Mouse (Mus musculus) naive thymus-derived CD4-positive, alpha-beta T cell, adult 2 months (primary cell): ENCODE data around the gene Kank3.
A peak's percentile ranks its signal among the peaks of the same experiment; 100 is the strongest.

Experiments used
- DNase-seq: peaks from one replicate; pipeline ENCODE4 v3.0.0-alpha.2; 2011; ENCODE audit warnings: low read depth

The Kank3 gene

DNA sequence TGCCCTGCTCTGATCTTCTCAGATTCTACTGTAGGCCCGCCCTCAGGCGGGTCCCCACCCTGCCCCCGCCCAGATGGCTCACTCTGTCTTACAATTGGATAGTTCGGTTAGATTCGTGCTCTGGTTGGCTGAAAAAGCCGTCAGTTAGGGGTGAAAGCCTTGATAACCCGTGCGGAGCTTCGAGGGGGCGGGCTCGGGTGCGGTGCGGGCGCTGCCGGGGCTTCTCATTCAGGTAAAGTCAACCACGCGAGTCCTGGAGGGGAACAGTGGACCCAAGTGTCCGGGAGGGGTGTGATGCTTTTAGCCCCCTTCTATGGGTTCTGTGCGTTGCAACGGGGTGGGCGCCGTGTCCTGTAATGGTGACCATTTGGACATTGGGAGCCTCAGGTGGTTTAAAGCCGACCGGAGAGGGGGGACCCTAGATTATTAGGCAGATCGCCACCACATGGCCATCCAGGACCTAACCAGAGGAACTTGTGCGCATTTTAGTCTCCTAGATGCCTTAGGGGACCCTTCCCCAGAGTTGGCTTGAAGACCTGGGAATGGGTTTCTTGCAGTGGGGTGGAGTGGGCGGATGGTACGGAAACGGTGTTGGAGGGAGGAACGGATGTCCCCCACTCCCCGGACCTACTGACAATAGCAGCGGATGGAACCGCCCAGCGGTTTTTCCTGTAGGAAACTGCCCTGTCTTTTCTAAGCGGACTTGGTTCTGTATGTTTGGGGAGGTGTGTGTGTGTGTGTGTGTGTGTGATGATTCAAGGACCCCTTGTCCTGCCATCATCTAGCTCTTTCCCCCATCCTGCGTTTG, at the start of gene Kank3:
Gene Kank3 (plus strand): TSS at position 186 of the 808 bp plus-strand sequence.
- DNase-seq: peak; percentile 94

DNA sequence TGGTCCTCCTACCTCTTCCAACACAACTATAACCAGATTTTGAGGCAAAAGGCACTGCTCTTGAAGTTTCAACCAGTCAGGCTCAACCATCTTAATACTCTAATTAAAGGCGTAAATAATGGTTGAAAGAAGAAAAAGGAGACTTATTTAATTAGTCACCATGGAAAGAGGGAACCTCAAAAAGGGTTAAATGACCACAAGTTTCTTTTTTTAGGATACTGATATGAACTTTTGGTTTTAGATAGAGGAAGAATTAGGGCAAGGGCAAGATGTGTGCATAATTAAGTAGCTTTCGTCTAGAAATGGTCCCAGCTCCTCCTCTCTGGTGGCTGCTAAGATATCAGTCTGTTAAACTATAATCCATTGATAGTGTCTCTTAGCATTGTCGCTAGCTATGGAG, 43.9 kb upstream of the Kank3 start:
- no peak for DNase-seq

DNA sequence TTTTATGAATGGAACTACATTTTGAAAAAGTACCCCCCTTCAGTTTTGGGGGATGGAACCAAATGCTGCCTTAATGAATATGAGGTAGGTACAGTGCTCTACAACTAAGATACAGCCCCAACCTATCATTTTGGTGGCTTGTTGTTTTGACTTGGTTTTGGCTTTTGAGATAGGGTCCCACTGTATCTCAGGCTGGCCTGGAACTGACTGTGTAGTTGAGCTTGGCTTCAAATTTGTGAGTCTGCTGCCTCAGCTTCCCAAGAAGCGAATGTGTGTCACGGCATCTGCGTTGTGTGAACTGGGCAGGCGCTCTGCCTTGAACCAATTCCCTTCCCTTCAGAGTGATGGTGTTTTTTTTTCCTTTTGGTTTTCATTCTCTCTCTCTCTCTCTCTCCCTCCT, 38.7 kb upstream of the Kank3 start:
- no peak for DNase-seq

DNA sequence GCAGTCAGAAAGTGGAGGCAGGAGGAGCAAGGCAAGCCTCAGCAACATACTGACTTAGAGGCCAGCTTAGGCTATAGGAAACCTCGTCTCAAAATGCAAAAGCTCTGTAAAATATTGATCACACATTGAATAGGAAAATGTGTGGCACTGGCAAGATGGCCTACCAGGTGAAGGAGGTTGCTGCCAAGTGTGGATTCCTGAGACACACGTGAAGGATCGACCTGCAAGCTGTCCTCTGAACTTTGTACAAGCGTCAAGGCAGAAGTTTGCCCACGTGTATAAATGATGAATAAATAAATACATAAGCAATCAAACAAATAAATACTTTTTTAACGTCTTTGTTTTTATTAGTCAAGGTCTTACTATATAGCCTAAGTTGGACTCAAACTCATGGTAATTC, 36.9 kb upstream of the Kank3 start:
- no peak for DNase-seq

DNA sequence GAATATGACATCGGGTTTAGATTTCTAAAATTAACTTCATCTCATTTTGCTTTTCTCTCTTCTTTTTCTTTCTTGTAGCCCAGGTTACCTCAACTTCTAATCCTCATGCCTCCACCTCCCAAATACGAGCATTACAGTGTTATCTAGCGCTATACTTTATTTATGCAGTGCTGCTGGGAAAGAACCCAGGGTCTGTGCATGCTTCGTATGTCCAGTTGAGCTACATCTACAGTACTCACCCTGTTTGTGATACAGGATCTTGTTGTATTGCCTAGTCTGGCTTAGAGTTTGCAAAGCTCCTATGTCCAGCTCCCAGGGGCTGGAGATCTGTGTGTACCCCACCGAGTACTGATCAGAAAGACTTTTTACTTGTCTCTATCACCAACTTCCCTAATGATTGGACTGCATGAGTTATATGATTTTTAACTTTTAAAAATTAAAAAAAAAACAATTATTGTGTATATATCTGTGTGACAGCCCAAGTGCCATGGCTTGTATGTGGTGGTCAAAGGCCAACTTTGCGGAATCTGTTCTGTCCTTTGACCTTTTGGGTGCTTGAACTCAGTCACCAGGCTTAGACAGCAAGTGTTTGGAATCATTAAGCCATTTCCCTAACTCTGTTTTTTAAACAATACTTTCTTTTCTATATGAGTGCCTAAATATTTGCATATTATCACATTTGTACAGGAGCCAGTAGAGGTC, 36.3 kb upstream of the Kank3 start:
- DNase-seq: no peak

DNA sequence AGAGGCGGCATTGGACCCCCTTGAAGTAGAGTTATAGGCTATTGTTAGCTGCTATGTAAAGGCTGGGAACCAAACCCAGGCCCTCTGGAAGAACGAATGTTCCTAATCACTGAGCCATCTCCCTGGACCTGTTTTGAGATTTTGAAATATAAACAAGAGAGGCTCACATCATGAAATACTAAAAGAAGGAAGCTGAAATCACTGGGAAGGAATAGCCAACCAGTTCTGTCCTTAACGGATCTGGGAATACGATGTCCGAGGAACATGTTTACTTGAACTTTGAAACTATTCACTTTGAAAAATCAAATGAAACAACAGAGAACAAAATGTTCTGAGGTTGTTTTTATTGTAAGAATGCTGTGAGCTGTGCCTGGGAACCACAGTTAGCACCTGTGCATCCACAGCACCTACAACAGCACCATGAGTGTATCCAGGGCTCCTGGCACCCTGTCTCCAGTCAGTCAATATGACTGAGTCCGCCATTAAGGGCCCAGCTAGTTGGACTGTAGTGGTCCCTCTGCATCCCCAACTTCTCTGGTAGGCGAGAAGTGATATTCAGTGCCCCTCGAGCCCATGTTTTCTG, 35.7 kb upstream of the Kank3 start:
- DNase-seq: no peak

DNA sequence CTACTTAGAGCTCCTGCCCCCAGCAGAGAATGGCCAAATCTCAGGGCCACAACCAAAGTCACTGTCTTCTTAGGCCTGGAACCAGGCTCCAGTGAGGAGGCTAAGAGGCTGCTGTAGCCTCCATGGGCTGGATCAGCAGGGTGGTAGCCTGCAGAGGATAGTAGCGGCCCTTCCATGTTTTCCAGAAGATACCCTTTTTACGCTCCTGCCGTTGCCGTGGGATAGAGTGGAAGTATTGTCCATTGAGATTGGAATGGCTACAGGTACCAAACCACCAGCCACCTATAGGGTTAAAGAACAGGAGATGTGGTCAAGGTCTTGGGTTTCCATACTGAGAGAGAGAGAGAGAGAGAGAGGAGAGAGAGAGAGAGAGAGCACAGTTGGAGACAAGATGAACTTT, 35.0 kb upstream of the Kank3 start:
- DNase-seq: no peak

DNA sequence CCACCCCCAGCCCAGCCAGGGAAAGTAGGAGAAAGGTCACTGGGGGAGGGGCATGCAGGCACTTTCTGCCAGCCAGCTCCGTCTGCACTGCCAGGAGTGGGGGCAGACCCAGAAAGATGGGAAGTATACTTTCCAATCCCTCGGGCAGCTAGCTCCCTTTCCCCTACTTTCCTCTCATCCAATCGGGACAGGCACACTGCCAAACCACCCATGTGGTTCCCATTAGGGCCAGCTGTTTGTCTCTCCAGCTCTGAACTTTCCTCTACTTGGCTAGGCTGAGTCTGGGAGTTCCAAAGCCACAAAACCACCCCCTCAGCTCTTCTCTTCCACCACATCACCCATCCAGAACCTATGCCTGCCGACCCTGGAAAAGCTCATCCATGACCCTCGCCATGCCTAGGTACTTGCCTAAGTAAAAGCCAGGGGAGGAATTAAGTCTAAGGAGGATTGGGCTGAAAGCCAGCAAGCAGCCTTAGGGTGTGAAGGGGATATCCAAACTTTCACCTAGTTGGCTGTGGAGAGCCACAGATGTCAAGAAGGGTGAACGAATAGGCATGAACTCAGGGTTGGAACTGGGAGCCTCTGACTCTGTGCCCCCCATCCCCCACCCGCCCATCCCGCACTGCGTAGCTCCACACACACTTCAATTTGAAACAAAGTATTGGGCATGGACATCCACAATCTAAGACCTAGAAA, 30.9 kb upstream of the Kank3 start:
- no peak for DNase-seq

DNA sequence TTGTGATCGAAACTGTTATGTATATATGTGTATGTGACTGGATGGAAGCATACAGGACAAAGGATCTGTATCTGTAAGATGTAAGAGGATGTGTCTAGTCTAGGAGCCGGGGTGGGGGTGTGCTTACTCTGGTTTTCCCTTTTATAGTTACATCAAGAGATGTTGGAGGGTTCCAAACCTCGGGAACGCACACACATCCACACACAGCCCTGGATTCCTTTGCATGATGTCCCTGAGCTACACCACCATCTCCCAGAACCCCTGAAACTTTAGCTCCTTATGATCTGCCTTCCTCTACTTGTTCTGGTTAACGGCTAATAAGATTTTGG, 30.4 kb upstream of the Kank3 start:
- DNase-seq: no peak

DNA sequence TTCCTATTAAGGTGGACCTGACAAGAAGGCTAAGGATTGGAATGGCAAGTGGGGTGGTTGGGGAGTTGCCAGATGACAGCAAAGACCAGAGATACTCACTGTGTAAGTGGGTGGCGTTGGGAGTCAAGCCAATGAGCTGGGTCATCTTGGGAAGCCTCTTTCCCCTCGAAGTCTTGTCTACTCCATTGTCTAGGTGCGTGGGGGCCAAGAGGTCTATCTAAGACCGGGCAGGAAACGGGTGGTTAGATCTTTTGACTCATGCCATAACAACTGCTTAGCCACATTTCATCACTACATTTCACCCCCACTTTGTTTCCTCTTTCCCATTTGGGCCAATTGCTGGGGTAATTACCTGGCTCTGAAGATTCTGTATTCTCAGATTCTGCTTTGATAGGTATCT, 29.9 kb upstream of the Kank3 start:
- DNase-seq: peak; percentile 48

DNA sequence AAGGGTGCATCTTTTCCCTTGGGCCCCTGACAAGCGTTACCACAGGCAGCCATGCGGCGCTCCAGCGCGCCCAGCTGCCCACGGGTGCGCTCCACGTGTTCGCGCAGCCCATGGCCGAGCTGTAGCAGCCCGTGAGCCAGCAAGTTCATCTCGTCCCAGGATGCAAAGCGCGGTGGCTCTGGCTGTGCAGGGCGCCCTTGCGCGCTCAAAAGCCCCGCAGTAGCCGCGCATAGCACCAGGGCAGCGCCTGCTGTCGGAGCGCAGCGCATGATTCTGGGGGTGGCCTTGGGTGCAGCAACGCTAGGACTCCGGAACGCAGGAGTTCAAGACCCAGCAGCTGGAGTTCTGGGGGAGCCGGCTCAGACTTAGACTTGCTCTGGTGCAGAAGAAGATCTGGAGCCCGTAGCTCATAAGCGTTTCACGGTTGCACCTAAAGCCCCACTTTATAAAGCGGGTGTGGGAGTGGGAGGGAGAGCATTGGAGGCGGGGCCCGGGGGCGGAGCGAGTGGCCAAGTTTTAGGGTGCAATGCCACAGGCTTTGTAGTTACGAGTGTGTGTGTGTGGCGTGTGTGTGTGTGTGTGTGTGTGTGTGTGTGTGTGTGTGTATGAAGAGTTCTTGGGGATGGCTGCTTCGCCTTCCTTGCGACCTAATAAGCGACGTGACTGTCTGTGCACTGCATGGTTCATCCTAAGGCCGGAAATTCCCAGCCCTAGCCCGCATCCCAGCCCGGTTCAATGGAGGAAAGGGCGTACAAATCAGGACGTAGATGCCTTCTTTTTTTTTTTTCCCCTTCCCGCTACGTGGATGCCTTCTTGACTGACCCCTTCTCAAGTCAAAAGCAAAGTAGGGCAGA, 29.0 kb upstream of the Kank3 start, which contains the start of gene Angptl4:
Gene Angptl4 (minus strand): TSS at position 707 of the 854 bp plus-strand sequence.
- DNase-seq: peak; percentile 82

DNA sequence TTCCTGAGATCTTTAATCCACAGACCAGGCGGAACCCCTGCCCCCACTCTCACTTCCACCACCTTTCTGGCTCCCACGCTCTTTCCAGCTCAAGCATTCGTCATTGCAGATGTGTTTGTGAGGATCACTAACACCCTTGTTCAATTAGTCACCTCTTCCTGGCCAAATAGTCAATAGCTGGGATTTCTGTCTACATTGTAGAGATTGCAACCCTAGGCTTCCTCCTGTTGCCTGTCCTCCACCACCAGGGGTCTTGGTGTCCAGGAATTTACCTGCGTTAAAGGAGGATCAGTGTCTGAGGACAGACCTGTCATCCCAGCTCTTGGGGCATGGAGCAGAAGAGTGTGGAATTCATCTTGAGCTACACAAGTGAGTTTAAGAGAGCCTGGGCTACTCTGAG, 28.3 kb upstream of the Kank3 start:
- no peak for DNase-seq

DNA sequence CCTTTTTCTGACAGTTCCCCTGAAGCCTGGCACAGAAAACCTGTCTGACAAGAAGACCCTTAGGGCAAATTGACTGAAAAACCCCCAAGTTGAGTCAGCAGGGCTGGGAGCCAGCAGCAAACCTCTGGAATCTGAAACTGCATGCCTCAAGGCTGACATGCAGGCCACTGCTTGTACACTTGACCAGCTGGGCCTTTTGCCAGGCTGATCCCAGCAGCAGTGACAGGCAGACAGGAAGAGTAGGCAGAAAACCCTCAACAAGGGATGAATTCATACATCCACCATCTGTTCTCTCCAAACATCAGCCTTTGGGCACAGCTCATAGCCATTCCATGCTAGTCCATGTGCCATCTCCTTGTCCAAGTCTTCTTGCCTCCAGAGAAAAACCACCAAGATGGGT, 26.9 kb upstream of the Kank3 start:
- DNase-seq: no peak

DNA sequence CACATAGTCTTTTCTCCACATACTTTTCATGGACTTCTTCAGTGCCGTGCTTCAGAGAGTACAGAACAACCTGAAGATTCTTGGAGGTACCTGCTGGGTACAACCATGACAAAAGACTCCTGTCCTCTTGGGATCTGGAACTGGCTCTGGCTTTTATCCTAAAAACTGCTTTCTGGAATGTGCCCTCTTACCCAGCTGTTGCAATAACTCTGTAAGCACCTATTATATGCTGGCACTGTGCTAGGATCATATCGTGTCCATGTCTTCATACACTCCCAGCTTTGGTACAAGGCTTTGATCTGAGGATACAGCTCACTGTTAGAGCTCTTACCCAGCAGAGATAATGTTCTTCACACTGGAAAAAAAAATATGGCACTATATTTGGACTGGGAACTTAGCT, 25.4 kb upstream of the Kank3 start:
- no peak for DNase-seq

DNA sequence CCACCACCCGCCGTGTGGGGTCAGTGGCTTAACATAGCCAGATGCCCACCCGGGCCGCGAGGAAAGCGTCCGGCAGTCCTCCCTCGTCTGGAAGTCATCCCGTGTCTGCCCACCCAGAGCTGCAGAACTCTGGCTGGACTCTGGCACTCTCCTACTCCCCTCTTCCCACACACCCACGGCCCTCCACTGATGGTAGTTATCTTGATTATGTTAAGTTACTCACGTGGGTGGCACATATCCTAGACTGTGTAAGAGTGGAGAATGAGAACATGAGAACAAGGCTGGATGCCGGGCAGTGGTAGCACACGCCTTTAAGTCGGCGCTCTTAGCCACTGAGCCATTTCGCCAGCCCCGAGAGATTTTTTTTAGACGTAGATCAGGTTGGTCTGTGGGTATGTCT, 23.9 kb upstream of the Kank3 start:
- no peak for DNase-seq

DNA sequence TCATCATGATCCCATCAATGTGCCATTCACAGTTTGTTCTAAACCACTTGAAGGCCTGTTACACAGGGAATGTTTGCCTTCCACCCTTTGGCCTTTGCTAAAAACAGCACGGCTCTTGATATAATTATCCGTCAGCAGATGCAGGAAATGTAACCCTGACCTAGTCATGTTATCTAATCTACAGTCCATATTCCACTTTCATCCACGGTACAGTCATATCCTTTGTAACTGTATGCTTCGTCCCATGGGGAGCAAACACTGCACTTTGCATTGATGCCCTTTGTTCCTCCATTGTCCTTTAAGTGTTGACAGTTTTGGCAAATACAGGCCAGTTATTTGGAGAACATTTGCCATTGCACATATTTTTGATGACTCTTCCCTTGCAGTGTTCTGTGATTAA, 21.6 kb upstream of the Kank3 start:
- no peak for DNase-seq

DNA sequence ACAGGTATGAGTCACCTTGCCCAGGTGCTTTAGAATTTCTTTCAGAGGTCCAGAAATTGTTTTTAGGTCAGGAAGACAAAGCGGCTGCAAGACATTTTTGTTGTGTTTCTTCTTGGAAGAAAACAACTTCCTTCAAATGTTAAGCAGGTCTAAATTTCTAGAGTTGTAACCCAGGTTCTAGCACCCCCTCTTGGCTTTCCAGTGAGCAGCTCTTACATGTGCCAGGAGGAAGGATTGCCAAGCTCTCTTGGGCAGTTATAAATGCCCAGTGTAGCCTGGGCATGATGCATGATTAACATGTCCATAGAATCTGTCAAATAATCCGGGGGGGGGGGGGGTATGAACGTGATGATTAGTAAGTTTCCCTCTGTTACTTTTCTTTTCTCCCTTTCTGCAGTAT, 12.0 kb upstream of the Kank3 start:
- DNase-seq: no peak

DNA sequence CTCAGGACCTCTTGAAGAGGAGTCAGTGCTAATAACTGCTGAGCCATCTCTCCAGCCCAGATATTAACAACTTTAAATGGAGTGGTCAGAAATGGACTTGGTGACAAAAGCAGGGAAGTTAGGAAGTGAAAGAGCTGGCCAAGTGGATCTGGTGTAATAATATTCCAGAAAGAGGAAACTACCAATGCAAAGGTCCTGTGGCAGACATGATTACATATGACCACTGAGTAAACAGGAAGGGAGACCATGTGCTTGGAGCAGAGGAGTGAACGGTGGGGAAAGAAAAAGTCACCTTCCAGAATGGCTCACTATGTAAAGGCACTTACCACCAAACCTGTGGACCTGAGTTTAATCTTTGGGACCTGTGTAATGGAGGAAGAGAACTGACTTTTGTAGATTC, 11.0 kb upstream of the Kank3 start:
- DNase-seq: no peak

DNA sequence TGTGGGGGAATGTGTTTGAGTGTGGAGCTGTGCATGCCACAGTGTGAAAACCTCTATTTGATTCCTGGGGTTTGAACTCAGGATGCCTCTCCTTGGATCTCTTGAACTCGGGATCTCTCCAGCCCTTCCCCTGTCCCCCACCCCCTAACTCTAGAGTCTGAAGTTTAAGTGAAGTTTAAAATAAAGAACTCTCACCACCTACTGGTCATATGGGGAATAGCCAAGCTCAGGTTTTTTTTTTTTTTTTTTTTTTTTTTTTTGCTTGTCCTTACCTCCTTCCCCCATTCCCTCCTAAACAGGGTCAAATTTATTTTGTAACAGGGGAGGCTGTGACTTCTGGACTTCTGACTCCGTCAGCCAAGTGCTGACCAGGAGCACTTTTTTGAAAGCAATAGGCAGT, 8.1 kb upstream of the Kank3 start:
- peak; percentile 65 for DNase-seq

DNA sequence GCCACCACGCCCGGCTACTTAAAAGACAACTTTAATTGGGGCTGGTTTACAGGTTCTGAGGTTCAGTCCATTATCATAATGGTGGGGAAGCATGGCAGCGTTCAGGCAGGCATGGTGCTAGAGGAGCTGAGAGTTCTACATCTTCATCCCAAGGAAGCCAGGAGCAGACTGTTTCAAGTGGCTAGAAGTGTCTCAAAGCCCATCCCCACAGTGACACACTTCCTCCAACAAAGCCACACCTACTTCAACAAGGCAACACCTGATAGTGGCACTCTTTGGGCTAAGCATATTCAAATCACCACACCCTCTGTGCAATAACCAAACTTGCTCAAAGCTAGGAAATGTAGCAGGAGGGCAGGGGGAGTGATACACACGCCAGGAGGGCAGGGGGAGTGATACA, 6.1 kb upstream of the Kank3 start:
- no peak for DNase-seq

DNA sequence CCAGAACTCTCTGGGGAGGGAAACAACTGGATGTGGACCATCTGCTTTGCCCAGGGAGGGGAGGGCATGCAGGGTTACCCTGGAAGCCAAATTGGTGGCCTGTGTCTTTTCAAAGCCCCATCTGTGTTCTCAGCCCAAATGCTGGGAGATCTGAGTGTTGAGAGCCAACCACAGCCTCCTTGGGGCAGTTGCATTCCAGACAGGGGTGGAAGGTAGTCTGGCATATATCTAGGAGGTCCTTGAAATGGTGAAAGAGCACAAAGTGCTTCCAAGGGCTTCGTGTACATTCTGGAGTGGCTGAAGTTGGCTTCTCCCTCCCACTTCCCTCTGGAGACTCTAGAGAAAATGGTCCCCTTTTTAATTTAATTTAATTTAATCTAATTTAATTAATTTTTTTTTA, 5.6 kb upstream of the Kank3 start:
- no peak for DNase-seq
